Mouse (Mus musculus) liver, adult 2 months (tissue): ENCODE measurements around the gene Rdh5. TPM values are rescaled to one million over a fixed set of nuclear protein-coding genes. Genes with fewer than 3 reads are reported as not detected.

Experiments
- DNase-seq: peaks from one replicate; pipeline ENCODE4 v3.0.0-alpha.2; 2011; ENCODE audit warnings: low read depth, low spot score; ENCODE audit errors: extremely low read depth
- H3K27ac ChIP-seq: fragments of 200-500 bp; replicated peaks from 2 replicates; pipeline ENCODE4 v1.5.1; 2012; ENCODE audit warnings: low read depth, mild to moderate bottlenecking, control low read depth, inconsistent platforms, low read length; ENCODE audit not compliant: insufficient read depth
- H3K27me3 ChIP-seq: fragments of 200-500 bp; 2 replicates; pipeline ENCODE4 v1.6.1; 2012; ENCODE audit warnings: mild to moderate bottlenecking, moderate library complexity, low read length, inconsistent platforms; ENCODE audit not compliant: control insufficient read depth, insufficient read depth
- H3K36me3 ChIP-seq: fragments of 200-500 bp; 2 replicates; pipeline ENCODE4 v1.6.1; 2012; ENCODE audit warnings: low read length, inconsistent platforms; ENCODE audit not compliant: control insufficient read depth, insufficient read depth
- H3K4me1 ChIP-seq: fragments of 200-500 bp; 2 replicates; pipeline ENCODE4 v1.6.1; 2011; ENCODE audit warnings: low read length; ENCODE audit not compliant: control insufficient read depth, insufficient read depth
- H3K4me3 ChIP-seq: fragments of 200-500 bp; 2 replicates; pipeline ENCODE4 v1.5.1; 2011; ENCODE audit warnings: low read depth, mild to moderate bottlenecking, control low read depth, low read length, moderate library complexity; ENCODE audit not compliant: insufficient read depth
- H3K79me2 ChIP-seq: fragments of 200-500 bp; 2 replicates; pipeline ENCODE4 v1.6.1; 2012; ENCODE audit warnings: inconsistent platforms, mild to moderate bottlenecking, low read length, moderate library complexity; ENCODE audit not compliant: control insufficient read depth, insufficient read depth
- H3K9ac ChIP-seq: fragments of 200-500 bp; 2 replicates; pipeline ENCODE4 v1.6.1; 2012; ENCODE audit warnings: low read depth, mild to moderate bottlenecking, control low read depth, inconsistent platforms, low read length
- CTCF ChIP-seq: fragments of 200-500 bp; IDR thresholded peaks from 2 replicates; pipeline ENCODE4 v1.5.1; 2011; ENCODE audit warnings: low read depth, low read length, control low read depth
- POLR2A ChIP-seq: fragments of 200-500 bp; IDR thresholded peaks from 2 replicates; pipeline ENCODE4 v1.6.1; 2011; ENCODE audit warnings: low read length, control low read depth; ENCODE audit not compliant: insufficient read depth; ENCODE audit errors: extremely low read depth
- WGBS: fragments of 180-500 bp; shearing (Covaris S2); methylation state at CpG from one replicate; pipeline ENCODE4 v1.1.7; 2018; 5-methylcytosine and 5-hydroxymethylcytosine counted together
- polyA plus RNA-seq: library from polyadenylated mRNA; depleted of rRNA; stranded (reverse); fragments of >200 nt; gene quantifications from 2 replicates; pipeline ENCODE4 v1.2.3, GENCODE M21; 2012
- total RNA-seq: library from RNA; depleted of rRNA; stranded (reverse); fragments of >200 nt; gene quantifications from 2 replicates; pipeline ENCODE4 v1.2.3, GENCODE M21; 2014

Rdh5 gene
- total and polyA plus RNA-seq, 2 experiments, result 33.8 to 86.2 TPM

GRCm38 (mm10) chr10:128940475-128941061 is 17.9 kb upstream of the Rdh5 start:
- 80% methylated on average over 10 of the region's 10 CpGs for WGBS
- no peak overlapping the region for H3K27ac ChIP-seq
- 0 out of 2 replicates have a peak, but pooled peaks cover 3% of the 10 kb centered on the region for H3K4me1 ChIP-seq
- no peaks in the 10 kb centered on the region for H3K27me3 ChIP-seq
- H3K4me3 ChIP-seq, result no peak overlapping the region
- H3K36me3 ChIP-seq, result no peaks in the 10 kb centered on the region
- DNase-seq, result no peak
- H3K79me2 ChIP-seq, result no peaks in the 10 kb centered on the region; the same call in 1 of the 2 replicates
- TF ChIP-seq POLR2A (no peak), CTCF (no peak)
- no peak overlapping the region for H3K9ac ChIP-seq

GRCm38 (mm10) chr10:128938974-128939373 is 16.3 kb upstream of the Rdh5 start:
- Histone ChIP-seq H3K4me3 (peak overlapping the region; percentile 33; the same call in 1 of the 2 replicates), H3K27ac (peak overlapping the region; percentile 68), H3K79me2 (no peaks in the 10 kb centered on the region; the same call in 1 of the 2 replicates), H3K36me3 (no peaks in the 10 kb centered on the region), H3K4me1 (peaks cover 9% of the 10 kb centered on the region), H3K27me3 (no peaks in the 10 kb centered on the region), H3K9ac (peak overlapping the region; percentile 52)
- WGBS, result 20% methylated on average over 5 of the region's 5 CpGs
- TF ChIP-seq POLR2A (peak; percentile 69; the same call in 1 of the 2 replicates), CTCF (no peak)
- DNase-seq, result peak; percentile 95

GRCm38 (mm10) chr10:128938457-128938856 is 15.8 kb upstream of the Rdh5 start:
- WGBS, result 34% methylated on average over 9 of the region's 9 CpGs
- Histone ChIP-seq H3K36me3 (no peaks in the 10 kb centered on the region), H3K4me1 (peaks cover 9% of the 10 kb centered on the region), H3K27me3 (no peaks in the 10 kb centered on the region), H3K9ac (no peak overlapping the region), H3K79me2 (no peaks in the 10 kb centered on the region; the same call in 1 of the 2 replicates), H3K27ac (peak overlapping the region; percentile 68), H3K4me3 (no peak overlapping the region)
- DNase-seq, result peak; percentile 97
- no peak for TF ChIP-seq CTCF
- 0 out of 2 replicates have a peak, but pooled peaks have one; percentile 11 for TF ChIP-seq POLR2A

- Histone ChIP-seq H3K27me3 (no peaks in the 10 kb centered on the region), H3K36me3 (no peaks in the 10 kb centered on the region), H3K79me2 (no peaks in the 10 kb centered on the region; the same call in 1 of the 2 replicates), H3K4me1 (peaks cover 11% of the 10 kb centered on the region), H3K4me3 (no peak overlapping the region), H3K9ac (no peak overlapping the region), H3K27ac (peak overlapping the region; percentile 30; the same call in 1 of the 2 replicates)
- WGBS, result 82% methylated on average over 12 of the region's 12 CpGs
- no peak for TF ChIP-seq POLR2A
- no peak for DNase-seq
These were observed 15.2 kb upstream of the Rdh5 start for GRCm38 (mm10) chr10:128937756-128938390.

GRCm38 (mm10) chr10:128935826-128936440 is 13.2 kb upstream of the Rdh5 start:
- Histone ChIP-seq H3K27me3 (no peaks in the 10 kb centered on the region), H3K27ac (no peak overlapping the region)
- TF ChIP-seq CTCF, result no peak
- TF ChIP-seq POLR2A, result no peak

More at GRCm38 (mm10) chr10:128935826-128936440, 13.2 kb upstream of the Rdh5 start:
- Histone ChIP-seq H3K9ac (no peak overlapping the region), H3K36me3 (no peaks in the 10 kb centered on the region), H3K79me2 (no peaks in the 10 kb centered on the region), H3K4me3 (no peak overlapping the region), H3K4me1 (peaks cover 11% of the 10 kb centered on the region)
- no peak for DNase-seq
- WGBS, result 92% methylated on average over 8 of the region's 8 CpGs
